Mouse (Mus musculus) spleen, postnatal 4 days (tissue): ENCODE results near the gene Rsph14.
A peak's percentile ranks its signal among the peaks of the same experiment; 100 is the strongest.

Experiments used
- DNase-seq, 2 experiments: peaks; one replicate each; pipeline ENCODE4 v3.0.0; 2022; ENCODE audit warnings: low spot score in 2 of 2

The Rsph14 gene

DNA sequence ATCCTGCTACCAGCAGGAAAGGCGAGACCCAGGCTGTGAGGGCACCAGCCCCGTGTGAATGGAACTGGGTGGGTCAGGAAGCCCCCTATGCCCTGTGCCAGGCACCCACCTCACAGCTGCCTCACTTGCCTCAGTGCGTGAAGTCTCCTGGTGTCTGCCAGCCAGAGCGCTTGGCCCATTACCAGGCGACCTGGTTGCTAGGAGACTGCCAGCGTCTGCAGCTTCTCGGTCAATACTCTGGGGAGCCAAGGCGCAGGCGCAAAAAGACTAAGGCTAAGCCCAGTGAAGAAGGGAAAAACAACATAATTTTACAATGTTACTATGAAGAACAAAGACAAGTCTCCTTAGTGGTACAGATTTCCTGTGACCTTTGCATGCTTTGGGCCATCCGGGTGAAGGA lies at the start of gene Rsph14:
TSS of gene Rsph14 (minus strand) at position 192 of the 400 bp plus-strand sequence.
- peak in 1 of 2 experiments; percentile 59 for DNase-seq

DNA sequence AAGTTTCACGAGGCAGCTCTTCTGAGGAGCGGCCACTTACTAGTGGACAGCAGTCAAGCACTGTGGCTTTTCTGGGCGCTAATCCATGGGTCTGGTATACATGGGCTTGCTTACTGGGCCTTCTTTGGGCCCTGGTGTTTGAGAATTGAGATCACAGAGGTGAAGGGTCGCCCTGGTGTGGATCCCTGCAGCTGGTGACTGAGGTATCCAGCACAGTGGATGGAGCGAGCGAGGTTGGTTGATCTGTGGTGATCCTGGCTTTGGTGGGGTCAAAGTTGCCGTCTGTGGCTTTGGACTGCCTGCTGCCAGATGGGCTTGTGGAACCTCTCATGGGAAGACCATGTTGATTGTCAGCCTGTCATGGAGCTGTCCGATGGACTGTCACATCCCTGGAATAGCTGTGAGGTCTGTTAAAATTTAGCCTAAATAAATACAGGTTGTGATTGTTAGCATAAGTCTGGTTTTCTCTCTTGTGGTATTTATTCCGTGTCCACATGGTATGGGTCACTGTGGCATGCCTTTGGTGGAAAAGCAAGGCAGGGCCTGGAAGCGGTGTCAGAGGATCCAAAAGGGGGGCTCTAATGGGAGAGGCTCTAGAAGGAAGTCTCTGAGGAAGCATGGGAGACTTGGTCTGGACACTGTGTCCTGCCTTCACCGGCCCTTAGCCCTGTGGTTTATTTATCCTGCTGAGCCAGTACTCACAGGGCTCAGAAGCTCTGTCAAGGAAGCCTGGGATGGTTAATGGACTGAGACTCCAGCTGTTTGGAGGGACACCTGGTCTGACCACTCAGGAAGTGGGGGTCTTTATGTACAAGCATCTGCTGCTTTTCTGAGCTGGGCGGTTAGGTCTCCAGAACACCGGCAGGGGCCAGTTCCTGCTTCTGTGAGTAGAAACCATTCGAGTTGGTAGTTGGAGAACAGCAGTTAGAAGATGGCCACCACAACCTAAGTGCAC lies 46.1 kb upstream of the Rsph14 start:
- DNase-seq: no peak

DNA sequence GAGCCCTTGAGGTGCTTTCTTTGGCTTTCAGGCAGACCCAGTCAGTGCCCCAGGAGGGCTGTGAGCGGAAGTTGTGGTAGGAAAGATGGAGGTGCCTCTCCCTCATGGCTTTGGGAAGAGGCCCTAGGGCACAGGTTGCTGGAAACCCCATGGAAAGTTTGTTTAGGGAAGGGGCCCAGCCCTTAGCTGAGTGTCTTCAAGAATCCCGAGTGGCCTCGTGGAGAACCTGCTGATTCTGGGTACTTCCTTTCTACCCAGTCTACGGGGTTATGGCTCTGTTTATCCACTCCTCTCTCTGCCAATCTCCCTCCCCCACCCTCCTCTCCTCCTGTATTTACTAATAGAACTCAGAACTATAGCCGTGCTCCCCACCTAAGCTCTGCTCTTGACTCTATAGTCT lies 43.3 kb upstream of the Rsph14 start:
- DNase-seq: no peak

DNA sequence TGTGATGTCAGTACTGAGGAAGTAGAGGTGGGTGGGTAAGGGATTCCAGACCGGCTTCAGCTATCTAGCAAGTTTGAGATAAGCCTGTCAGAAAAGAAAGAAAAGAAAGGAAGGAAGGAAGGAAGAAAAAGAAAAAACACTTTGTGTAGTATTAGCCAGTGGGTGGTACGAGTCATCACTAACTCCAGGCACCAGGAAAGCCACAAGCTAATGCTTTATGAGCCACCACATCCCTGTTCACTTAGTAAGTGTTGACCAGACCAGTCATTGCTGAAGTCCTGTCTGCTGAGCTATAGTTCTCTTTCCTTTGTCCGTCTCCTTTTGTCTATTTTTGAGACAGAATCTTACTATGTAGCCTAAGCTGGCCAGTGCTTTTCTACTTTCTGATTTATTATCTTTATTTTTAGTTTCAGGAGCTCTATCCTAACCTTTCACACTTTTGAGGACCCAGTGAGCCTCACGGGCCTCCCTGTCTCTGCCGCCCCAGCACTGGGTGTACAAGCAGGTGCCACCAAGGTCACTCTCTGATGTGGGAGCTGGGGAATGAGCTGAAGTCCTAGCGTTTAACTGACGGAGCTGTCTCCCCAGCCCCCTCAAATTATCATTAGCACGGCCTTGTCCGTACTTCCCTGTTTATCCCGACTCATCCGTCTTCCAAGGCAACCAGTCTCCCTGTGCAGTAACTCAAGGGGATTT lies 38.0 kb upstream of the Rsph14 start:
- no peak for DNase-seq

DNA sequence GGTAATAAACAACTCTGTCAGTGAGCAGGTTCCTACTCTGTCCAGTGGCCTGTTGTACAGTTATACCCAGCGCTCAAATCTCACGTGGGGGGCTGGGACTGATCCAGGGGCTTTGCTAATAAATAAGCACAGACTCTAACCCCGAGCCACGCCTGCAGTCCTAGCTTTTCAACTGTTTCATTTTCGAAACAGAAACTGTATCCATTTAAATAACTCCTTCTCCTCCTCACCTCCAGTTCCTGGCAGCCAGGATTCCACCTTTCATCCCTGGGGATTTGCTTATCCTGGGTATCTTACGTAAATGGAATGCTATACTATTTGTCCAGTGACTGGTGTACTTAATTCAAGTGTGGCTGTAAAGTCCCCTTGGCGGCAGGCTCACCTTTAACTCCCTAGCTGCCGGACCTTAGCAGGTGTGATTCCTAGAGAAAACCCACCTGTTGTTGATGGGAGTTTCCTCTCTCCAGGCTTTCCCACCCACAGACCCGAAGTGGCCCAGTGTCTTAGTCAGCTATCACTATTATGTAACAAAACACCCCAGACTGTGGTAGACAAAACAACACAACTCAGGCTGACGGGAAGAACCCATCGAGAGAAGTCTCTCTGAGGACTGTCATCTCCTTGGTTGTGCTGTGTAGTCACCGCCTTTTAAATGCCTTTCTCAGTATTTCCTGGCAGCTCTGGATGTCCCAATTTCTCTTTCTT lies 36.4 kb upstream of the Rsph14 start:
- no peak for DNase-seq

DNA sequence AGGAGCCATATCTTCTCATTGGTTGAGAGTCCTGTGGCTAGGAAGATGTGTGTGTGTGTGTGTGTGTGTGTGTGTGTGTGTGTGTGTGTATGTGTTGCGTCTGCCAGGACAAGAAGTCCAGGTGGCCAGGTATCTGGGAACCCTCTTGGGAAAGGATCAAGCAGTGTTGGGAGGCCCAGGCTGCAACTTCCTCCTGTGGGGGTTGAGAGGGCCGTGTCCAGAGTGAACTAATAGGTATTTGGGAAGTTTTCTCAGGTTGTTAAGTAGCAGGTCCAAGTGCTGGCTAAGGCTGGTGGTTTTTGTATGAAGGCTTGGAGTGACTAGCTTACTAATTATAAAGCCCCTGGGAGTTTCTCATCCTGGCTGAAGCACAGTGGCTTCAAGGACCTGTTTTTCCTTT lies 35.7 kb upstream of the Rsph14 start:
- DNase-seq: no peak

DNA sequence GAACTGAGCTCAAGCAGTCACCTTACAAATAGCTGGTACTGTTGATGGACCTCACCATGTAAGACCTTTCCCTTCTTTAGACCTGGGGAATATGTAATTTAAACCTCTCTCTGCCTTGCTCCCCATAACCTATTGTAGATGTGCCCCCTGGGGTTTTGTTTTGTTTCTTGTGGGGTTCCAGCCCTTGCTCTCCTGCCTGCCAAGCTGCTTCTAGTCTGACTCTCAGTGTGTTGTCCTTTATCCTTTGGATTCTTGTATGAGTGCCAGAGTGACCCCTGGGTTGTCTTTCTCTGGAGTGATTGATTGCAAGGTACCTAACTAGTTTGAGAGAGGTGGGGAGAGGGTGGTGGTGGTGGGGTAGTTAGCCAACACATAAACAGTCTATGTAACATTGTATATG lies 35.1 kb upstream of the Rsph14 start:
- no peak for DNase-seq

DNA sequence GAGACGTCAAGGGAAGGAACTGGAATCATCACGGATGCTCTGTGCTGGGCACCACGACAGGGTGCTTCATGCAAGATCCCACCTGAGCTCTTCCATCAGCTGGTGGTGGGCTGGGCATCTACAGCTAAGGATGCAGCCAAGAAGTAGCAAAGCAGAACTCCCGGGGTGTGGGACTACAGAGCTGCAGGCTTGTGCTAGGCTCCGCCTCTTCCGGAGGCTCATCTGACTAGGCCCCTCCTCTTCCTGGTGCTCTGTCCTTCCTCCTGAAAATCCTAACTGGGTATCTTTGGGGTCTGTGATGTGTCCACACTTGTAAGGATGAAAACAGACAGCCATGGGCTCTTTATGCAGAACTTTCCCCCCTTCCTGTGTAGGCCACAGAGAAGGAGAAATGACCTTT lies 33.3 kb upstream of the Rsph14 start:
- no peak for DNase-seq

DNA sequence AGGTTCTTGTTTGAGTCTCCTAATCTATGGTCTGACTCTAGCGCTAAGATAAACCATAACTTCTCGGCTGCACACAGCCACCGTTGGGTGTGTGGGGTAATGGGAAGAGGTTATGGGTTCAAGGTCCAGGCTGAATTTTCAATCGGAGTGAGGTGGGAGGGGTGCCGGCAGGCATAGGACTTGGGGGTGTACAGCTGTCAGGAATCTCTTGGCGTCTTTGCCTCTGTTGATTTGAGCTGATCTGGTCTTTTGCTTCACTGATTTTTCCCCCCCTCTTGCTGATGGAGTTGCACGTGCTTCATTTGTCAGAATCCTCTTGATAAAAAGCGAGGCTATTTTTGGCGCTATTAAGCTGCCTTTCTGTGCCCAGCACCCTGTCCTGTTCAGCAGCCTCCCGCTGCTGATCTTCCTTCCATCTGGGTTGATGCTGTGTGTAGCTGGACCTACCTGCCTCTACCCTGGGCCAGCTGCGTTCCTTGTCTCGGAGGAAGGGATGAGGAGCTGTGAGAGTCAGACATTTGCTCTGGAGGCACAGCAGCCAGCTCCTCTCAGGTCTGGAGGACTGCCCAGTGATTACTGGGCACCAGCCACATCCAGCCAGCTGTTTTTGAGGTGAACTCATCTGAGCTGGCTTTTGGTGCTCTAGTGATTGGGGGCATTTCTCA lies 31.0 kb upstream of the Rsph14 start:
- no peak for DNase-seq

DNA sequence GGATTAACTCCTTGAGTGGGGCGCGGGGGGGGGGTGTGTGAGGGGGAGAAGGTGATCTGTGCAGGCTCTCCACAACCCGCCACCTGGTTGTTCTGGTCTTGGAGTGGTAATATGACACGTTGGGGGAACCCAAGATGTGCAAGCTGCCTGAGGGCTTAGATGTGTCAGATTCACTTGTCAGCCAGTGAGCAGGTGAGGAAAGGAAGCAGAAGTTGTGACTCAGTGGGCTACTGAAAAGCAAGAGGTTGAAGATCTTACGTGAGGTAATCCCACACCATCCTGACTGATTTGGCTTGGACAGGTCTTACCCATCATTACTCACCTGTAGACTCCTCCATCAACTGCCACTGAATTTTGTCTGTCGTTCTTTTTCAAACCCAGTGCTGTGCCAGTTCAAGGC lies 30.2 kb upstream of the Rsph14 start:
- DNase-seq: no peak

DNA sequence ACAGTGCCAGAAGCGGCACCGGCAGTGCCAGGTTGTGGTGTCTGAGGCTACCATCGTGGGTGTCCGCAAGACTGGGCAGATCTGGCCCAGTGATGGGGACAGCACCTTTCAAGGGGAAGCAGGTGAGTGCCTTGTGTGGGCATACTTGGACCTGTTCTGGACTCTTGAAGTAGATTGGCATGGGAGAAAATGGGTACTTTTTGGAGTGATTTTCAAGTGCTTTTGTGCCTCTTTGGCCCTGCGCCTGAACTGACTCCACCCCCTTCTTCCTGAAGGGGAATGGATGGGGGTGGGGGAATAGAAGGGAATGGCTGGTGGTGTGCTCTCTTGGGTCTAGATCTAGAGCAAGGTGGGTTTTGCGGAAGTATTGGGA lies 29.8 kb upstream of the Rsph14 start:
- no peak for DNase-seq

DNA sequence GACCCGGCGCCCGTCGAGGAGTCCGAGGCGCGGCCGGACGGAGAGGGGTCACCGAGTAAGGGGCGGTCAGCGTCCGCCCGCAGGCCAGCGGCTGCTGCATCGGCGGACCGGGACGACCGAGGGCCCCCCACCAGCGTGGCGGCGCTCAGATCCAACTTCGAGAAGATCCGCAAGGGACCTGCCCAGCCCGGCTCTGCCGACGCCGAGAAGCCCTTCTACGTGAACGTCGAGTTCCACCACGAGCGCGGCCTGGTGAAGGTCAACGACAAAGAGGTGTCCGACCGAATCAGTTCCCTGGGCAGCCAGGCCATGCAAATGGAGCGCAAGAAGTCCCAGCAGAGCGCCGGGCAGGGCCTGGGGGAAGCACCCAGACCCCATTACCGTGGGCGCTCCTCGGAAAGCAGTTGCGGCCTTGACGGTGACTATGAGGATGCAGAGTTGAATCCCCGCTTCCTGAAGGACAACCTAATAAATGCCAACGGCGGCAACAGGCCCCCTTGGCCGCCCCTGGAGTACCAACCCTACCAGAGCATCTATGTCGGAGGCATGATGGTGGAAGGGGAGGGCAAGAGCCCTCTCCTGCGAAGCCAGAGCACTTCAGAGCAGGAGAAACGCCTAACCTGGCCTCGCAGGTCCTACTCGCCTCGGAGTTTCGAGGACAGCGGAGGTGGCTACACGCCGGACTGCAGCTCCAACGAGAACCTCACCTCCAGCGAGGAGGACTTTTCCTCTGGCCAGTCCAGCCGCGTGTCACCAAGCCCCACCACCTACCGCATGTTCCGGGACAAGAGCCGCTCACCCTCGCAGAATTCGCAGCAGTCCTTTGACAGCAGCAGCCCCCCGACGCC lies 29.2 kb upstream of the Rsph14 start:
- DNase-seq: peak in 1 of 2 experiments; percentile 69

DNA sequence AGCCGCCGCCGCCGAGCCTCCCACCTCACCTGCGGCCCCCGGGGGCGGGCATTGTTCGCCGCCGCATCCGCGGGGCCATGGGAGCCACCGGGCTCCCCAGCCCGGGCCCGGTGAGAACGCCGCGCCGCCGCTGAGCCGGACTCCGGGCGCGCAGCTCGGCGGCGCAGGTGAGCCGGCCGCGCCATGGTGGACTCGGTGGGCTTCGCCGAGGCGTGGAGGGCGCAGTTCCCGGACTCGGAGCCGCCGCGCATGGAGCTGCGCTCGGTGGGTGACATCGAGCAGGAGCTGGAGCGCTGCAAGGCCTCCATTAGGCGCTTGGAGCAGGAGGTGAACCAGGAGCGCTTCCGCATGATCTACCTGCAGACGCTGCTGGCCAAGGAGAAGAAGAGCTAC lies 28.5 kb upstream of the Rsph14 start:
- peak in 1 of 2 experiments; percentile 67 for DNase-seq

DNA sequence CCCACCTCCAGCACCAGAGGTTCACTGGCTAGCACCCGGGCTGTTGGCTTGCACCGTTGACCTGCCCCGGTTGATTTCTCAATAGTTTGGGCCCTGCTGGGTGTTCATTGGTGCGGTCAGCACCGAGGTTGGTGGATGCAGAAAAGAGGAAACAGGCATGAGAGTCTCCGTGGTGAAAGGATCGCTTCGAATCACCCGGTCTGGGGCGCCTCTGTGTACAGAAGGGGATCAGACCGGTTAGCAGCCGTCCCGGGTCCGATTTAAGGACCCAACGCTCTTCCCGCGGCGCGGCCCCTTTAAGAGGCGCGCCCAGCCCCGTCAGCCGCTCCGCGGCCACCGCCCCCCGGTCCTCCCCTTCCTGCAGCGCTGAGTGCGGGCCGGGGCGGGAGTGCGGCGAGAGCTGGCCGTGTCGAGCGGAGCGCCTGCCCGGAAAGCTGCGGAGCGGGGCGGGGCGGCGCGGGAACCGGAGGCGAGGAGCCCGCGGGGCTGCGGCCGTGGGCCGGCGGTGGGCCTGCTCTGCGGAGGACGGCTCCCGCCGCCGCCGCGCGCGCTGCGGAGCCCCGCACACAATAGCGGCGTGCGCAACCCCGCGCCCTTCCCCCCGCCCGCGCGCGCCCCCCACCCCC lies 27.9 kb upstream of the Rsph14 start, which contains the start of gene Bcr:
TSS of gene Bcr (plus strand) at position 376 of the 626 bp plus-strand sequence.
- peak; percentile 55 to 82 for DNase-seq

DNA sequence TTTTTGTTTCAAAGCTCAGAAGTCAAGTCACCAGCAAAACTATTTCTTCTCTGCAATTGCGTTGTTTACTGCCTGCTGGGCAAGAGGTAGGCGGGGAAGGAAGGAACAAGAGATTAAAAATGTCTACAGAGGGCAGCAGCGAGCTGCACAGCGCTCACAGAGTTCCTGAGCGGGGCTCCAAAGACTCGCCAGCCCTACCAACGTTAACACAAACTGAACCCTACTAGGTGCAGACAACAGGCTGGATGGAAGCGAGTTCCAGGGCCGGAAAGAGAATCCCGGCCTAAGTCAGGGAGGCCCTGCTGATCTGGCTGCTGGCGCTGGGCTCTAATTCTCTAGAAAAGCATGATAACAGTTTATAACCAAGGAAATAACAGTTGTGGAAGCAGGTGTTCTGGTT lies 27.0 kb upstream of the Rsph14 start:
- DNase-seq: peak; percentile 62 to 76

DNA sequence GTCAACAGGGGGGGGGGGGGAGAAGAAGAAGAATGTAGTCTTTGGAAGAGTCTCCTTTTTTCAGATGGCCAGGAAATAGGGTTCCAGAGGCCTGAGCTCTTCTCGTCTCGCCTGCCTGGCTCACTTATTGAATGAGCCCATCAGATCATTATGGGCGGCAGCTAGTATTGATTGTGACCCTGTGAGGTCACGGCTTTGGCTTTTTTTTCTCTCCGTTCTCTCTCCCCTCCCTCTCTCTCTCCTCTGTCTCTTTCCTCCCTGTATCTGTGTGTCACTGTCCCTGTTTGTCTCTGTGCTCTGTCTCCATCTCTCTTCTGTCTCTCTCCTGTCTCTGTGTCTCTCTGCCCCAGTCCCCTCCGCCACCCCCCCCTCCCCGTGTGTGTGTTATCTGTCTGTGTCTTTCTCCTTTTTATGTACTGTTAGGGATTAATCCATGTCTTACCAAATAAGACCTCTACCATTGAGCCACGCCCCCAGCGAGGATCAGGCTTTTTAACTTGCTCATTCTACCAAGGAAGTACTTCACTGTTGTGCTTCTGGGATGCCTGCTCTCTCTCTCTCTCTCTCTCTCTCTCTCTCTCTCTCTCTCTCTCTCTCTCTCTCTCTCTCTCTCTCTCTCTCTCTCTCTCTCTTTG lies 26.5 kb upstream of the Rsph14 start:
- no peak for DNase-seq

DNA sequence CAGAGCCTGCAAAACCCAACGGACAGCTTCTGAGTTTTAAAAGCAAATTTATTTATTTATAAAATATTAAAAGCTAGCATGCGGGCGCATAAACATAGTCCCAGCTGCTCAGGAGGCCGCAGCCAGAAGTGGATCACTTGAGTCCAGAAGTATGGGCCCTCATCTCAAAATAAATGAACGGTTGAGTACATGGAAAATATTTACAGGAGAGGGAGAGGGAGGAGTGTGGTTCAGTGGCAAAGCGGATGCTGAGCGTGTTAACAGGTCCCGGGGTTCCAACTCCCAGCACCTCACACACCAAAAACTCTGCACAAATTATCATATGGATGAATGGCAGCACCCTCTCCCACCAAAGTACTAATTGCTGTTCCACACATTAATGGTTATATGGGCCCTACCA lies 25.9 kb upstream of the Rsph14 start:
- DNase-seq: no peak

DNA sequence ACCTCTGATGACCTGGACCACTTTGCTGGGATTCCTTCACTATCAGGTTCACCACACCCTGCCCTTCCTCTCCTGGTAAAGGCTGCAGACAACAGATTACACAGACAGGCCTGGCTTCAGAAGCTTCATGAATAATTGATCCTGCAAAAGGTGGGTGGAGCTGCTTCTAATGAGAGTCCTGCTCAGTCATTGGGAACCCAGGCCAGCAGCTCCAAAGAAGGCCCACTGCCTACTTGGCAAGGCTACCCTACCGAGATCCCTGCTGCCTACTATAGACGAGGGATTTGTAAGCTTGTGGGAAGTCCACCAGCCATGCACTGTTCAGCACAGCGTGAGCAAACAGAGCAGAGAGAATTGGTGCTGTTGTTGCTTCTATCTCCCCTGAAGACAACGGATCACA lies 23.9 kb upstream of the Rsph14 start:
- DNase-seq: no peak

DNA sequence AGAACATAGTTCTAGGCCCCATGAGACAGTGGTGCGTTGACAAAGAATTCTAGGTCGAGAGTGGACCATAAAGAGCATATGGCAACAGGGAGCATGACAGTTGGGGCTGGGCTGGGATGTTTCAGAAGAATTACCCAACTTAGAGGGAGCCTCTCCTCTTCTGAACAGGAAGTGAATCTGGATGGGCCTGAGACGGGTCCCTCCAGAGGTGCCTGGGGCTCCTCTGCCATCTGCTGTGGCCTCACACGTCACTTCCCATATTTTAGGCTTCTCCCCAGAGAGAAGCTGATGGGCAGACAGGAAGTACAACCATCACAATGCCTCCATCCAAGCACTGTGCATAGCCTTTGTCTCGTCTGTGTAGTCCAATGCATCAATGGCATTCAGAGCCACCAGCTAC lies 23.3 kb upstream of the Rsph14 start:
- DNase-seq: no peak

DNA sequence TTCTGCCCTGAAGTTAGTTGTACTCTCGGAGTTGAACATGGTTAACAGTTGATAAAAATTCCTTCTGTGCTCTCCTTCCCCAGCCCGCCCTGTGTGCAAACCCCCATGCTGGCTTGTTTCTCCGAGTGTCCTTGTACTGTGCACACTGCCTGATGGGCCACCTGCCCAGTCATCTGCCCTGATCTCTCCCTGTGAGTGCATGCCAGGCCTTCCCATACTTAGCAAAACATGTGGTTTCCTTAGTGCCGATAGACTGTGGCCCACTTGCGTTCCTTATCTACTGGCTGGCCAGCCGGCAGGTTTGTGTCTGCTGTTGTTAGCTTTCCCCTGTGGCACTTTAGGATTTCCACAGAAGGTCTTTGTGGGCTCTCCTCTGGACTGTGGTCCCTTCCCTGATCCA lies 21.7 kb upstream of the Rsph14 start:
- no peak for DNase-seq
